Mouse (Mus musculus) spleen, adult 18-20 months (tissue): ENCODE results near the gene Patz1.

Source experiments
- DNase-seq, 2 experiments: peaks; one replicate each; pipeline ENCODE4 v3.0.0; 2022; ENCODE audit warnings: mixed read lengths in 2 of 2

Patz1 gene

DNA sequence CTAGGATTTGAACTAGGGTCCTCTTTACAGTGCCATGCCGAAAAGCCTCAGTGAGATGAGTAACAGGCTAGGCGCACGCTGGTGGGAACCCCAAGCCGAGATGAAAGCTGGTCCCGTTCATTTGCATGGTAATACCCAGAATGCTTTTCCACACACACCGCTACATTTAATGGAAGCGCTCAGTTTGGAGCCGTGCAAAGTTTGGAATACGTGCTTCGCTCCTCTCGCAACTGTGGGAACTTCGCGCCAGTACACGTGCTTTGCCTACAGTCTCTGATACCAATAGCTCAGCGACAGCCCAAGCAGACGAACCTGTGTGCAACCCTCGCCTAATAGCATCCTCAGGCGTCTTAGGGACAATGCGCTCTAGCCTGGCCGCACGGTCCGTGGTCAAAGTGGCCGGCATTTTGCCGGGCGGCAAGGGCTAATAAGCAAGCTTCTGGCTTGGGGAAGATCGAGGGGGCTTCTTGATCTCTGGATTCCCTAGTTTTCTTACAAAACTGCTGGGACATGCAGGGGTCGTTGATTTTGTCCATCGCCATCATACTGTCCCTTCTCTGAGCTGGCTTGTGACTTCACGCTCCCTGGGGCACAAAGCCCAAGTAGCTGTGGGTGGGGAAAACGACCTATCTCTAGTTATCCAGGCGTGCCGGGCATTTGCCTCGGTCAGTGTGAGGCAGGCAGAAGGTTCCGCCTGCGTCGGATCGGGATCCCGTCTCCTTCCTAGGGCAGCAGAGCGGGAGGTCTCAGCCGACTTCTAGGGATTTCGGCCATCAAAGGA is at the start of gene Patz1:
TSS of gene Patz1 (plus strand) at position 354 of the 781 bp plus-strand sequence.
- DNase-seq, result peak; percentile 18 to 41

DNA sequence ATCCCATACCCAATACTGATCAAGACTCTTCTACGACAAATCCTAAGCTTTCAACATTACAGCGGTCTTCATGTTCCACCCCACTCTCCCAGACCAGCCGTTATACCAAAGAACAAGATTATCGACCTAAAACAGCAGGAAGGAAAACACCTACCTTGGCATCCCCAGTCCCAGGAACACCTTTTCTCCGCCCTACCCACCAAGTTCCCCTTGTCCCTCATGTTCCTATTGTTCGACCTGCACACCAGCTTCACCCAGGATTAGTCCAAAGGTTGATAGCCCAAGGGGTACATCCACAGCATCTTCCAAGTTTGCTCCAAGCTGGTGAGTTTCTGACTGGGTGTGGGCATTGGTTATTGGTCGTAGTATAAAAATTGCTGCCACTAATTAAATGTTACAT is 46.3 kb upstream of the Patz1 start:
- no peak for DNase-seq

DNA sequence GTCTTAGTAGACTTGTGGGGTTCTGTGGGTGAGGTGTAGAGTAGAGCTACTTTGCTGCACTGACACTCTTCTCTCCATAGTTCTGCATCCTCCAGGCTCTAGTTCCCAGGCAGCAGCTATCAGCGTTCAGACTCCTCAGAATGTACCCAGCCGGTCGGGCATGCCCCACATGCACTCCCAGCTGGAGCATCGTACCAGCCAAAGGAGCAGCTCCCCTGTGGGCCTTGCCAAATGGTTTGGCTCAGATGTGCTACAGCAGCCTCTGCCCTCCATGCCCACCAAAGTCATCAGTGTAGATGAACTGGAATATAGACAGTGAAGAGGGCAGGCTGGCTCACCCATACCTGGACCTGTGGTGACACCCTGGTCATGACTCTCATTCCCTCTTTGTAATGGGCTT is 44.9 kb upstream of the Patz1 start:
- DNase-seq, result no peak

DNA sequence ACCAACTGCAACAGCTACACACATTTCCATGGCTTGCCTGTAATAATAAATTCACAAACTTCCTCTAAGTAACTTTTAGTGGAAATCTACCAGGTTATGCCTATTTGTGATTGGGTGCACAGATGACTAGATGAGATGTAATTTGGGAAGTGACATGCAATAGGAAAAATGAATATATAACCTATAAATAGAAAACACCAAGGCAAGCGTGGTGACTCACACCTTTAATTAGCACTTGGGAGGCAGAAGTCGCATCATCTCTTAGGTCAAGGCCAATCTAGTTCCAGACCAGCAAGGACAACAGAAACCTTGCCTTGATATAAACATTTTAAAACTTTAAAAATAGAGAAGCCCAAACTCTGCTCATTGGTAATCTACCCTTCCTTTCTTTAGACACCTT is 41.3 kb upstream of the Patz1 start:
- no peak for DNase-seq

DNA sequence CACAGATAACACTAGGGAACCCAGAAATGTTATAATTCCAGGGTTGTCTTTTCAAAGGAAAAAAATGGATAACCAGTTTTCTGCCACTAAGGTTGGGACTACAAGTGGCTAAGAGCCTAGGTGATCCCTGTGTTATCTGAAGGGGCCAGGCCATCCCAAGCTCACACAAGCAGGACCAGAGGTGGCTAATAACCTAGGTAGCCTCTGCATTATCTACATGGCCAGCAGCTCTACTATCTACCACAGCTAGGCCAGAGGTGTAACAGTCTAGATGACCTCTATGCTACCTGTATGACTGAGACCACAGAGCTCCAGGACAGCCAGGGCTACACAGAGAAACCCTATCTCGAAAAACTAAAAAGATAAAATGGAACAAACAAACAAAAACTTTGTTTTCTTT is 29.1 kb upstream of the Patz1 start:
- no peak for DNase-seq

DNA sequence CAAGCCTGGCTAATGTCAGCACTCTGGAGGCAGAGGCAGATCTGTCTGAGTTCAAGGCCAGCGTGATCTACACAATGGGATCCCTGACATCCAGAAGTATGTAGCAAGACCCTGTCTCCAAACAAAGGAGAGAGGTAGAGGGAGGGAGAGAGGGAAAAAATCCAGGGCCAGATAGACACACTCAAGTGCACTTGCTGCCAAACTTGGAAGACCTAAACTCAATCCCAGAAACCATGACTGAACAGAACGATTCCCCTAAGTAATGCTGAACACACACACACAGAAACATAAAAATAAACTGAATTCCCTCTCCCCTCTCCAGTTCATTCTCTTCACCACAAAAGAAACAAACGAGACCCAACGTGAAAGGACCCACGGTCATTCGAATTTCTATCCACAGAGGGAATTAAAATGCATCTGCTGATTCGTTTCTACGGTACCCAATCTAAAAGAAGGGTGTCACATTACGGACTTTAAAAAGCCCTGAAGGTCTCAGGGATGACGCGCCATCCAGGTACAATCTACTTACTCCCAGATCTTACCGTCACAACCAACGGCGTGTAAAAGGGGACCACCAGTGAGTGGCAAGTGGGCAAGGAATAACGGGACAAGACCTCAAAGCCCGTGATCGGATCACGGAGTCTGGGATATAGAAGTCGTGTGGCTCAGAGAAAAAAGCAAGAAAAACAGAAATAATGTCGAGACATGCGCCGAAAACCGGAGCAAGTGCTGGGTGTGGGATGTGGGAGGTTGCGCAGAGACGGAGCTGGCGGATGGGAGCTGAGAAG is 23.2 kb upstream of the Patz1 start:
- no peak for DNase-seq

DNA sequence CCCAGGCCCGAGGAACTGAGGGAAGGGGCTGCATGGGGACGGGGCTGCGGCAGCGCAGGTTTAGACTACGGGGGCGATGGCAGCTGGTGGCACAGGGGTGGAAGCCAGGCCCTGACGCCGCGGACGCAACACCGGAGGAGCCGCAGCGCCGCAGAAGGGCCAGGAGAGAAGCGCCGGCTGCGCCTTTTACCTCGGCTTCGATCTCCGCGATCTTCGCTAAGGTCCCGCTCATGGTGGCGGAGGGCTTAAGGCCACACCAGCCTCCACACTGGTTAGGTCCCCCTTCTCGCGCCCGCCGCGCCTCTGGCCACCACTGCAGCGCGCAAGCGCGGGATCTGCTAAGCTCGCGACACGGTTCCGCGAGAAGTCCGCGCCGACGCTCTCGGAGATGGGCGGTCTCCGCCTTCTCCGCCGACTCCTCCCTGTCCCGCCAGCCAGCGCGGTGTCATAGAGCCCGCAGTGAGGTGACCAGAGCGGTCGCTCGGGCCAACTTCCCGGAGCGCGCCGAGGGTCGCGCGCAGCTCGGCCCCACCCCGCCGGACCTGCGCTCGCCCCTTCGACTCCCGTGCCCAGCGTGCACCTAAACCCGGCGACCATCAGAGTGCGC is 22.5 kb upstream of the Patz1 start, which contains the start of gene Drg1:
TSS of gene Drg1 (minus strand) at position 337 of the 607 bp plus-strand sequence.
- peak; percentile 87 for DNase-seq

DNA sequence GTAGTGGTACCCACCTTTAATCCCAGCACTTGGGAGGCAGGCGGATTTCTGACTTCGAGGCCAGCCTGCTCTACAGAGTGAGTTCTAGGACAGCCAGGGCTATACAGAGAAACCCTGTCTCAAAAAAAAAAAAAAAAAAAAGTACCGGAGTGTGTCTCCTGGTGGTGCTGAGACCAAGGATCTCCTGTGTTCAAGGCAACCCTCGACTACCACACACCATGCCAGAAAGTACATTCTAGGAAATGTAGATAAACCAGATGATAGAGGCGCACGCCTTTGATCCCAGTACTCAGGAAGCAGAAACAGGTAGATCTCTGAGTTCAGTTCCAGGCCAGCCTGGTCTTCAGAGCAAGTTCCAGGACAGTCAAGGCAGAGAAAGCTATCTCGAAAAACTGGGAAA is 21.5 kb upstream of the Patz1 start:
- DNase-seq, result no peak

DNA sequence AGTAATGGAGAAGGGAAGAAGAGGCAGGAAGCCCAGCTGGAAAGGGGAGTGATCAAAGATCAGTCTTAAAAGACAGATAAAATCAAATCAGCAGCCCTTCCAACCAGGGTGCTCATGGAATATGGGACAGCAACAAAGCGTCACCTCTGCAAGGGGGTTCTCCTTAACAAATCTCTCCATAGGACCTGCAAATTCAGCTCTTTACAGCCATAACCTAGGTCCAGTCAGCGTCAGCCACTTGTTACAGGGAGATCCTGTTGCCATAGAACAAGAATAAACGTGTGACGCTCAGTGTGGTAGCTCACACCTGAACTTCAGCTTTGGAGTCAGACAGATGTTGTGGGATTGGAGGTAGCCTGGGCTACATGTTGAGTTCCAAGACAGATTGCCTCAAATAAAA is 19.4 kb upstream of the Patz1 start:
- no peak for DNase-seq

DNA sequence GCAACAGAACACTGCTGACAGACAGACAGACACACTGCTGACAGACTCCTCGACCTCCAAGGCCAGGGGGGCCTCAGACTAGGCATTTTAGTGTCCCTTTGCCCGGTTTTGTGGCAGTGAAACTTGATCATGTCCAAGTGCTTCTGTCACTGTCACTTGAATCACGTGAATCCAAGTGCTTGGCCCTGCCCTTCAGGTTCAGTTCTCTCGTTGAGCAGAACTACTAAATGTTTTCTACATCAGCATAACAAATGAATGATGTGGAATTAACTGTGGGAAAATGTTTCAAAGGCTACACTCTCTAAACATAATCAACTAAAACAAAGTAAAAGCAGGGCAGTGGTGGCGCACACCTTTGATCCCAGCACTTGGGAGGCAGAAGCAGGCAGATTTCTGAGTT is 10.3 kb upstream of the Patz1 start:
- DNase-seq, result no peak

DNA sequence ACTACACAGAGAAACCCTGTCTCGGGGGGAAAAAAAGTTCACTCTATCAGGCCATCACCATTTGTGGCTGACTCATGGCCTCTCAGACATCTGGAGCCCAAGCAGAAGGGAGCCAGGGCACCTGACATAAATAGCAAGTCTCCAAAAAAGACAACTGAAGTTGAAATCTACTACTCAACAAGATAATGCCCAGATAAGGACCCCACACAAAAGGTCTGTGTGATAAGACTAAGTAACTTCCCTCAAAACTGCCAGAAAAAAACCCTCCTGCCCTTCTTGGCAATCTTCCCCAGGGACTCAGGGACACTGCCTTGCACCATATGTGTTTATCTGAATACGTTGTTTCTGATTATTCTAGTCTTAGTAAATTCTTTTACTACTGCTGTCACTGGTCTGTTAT is 8.9 kb upstream of the Patz1 start:
- DNase-seq, result no peak

DNA sequence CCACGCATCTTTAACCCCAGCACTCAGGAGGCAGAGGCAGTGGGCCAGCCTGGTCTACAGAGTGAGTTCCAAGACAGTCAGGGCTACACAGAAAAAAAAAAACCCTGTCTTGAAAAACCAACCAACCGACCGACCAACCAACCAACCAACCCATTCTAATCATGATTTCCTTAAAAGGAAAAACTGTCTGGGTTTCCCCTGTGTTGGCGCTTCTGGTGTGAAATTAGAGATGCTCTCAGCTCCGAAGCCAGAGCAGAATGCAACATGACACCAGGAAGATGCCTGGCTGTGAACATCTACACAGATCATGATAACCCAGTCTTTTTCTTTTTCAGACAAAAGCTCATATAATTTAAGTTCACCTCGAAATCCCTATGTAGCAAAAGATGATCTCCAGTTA is 5.8 kb upstream of the Patz1 start:
- no peak for DNase-seq

DNA sequence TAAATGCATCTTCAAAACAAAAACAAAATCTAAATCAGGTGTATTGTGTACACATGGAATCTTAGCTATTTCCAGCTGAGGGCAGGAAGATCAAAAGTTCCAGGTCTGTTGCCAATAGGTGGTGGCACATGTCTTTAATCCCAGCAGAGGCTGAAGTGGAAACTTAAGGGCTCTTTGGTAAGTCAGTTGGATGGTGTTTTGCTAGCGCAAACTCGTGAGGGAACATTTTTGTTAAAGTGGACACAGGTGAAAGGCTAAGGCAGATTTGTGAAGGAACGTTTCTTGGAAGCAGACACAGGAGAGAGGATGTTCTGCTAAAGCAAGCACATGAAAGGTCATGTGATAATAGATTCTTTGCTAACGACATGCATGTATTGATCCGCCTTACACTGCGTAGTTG is 5.0 kb upstream of the Patz1 start:
- no peak for DNase-seq

DNA sequence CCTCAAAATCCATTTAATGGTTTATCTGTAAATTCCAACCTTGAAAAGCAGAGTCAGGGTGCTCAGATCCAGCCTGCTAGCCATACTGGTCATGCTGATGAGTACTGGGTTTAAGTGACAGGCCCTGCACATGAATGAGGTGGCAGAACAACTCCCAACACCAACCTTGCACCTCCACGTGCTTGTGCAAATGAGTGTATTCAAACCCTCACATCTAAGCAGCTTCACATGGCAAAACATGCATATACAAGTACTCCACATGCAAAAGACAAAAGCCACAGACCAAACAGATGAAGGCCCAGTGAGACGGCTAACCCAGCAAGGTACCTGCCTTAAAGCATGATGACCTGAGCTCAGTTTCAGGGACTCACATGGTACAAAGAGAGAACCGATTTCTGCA is 2.7 kb upstream of the Patz1 start:
- no peak for DNase-seq

DNA sequence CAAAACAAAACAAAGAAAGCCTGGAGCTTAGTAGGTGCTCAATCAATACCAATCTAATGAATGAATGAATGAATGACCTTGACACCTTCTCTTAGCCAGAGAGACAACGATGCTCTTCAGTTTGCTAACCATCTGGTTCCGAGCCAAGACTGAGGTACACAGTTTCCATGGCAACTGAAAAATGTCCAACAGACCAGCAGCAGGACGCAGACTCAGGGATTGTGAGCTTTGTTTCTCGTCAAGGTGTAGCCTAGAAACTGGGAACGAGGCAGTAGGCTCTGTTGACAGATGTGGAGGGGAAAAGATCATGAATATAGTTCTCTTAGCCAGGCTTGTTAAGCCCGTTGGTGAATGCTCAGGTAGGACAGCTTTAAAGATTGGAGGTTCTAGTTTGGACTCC is 1.5 kb upstream of the Patz1 start:
- DNase-seq, result no peak

DNA sequence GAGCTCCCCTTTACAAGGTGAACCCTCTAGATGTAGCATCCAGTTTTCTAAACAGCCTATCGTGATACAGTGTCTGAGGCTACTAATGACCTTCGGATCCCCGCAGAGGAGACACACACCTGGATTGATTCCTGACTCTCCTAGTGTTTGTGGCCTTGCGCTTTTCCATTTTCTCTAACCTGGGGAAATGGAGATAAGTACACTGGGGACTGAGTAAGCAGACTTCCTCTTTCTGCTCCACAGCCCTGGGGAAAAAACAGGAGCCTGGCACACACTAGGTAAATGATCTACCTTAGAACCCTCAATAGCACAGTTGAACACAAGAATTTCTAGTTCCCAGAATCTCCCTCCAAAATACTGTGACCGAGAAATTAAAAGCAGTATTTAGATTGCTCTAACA is 753 bp upstream of the Patz1 start:
- no peak for DNase-seq

DNA sequence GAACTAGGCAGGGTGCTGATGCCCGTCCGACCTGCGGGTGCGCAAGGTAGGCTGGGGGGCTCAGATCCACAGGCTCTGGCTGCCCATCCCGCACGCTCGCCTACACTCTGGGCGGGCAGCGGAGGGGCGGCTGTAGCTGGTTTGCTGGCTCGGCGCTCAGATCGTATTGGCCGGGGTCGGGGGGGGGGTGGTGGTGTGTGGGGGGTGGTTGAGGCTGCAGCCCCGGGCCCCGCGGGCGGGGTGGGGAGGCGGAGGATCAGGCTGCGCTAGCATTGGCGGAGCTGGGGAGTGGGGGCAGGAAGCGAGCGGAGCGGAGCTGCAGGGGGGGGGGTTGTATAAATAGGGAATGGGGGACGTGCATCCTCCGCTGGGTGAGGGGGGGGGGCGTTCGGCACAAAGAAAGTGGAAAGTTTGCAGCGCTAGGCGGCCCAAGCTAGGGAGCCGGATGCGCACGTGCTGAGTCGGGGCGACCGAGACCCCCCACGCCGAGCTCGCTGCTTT is 678 bp downstream of the Patz1 start:
- DNase-seq, result peak; percentile 65 to 69

DNA sequence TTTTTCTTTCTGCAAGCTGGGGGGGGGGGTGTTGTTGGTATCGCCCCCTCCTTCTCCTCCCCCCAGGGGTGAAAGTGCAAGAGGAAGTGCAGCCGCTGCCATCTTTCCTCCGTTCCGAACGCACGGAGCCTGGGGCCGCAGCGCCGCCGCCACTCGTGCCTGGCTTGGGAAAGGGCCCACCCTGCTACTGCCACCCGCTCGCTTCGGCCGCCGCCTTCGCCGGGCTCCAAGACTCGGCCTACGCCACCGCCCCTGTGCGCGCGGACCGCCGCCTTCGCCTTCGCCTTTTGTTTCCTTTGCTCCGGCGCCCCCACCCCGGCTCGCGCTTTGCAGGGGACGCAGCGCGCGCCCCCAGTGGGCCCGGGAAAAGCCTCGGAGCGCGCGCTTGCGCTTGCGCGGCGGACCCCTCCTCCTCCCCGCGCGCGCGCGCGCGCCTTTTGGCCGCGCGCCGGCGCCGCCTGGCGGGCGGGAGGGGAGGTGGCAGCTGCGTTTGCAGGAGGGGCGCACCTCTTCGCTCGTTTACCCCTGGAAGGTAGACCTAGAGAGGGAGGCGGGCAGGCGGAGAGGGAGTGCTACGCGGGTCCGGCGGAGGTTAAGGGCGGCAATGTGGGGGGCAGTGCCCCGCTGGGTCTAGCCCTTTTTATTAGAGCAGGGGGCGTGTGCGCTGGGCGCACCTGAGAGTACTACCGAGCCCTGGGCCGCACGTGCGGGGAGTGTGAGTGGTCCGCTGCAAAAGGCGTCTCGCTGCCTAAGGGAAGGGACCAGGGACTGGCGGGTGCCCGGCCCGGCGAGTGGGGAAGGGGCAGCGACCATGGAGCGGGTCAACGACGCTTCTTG is 1.3 kb downstream of the Patz1 start:
- DNase-seq, result peak; percentile 76 to 81

DNA sequence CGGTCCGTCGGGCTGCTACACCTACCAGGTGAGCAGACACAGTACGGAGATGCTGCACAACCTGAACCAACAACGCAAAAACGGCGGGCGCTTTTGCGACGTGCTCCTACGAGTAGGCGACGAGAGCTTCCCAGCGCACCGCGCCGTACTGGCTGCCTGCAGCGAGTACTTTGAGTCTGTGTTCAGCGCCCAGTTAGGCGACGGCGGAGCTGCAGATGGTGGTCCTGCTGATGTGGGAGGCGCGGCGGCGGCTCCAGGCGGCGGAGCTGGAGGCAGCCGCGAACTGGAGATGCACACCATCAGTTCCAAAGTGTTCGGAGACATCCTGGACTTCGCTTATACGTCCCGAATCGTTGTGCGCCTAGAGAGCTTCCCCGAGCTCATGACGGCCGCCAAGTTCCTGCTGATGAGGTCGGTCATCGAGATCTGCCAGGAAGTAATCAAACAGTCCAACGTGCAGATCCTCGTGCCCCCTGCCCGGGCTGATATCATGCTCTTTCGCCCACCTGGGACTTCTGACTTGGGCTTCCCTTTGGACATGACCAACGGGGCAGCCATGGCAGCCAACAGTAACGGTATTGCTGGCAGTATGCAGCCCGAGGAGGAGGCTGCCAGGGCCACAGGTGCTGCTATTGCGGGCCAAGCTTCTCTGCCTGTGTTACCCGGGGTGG is 2.1 kb downstream of the Patz1 start:
- DNase-seq, result peak; percentile 16 to 56

DNA sequence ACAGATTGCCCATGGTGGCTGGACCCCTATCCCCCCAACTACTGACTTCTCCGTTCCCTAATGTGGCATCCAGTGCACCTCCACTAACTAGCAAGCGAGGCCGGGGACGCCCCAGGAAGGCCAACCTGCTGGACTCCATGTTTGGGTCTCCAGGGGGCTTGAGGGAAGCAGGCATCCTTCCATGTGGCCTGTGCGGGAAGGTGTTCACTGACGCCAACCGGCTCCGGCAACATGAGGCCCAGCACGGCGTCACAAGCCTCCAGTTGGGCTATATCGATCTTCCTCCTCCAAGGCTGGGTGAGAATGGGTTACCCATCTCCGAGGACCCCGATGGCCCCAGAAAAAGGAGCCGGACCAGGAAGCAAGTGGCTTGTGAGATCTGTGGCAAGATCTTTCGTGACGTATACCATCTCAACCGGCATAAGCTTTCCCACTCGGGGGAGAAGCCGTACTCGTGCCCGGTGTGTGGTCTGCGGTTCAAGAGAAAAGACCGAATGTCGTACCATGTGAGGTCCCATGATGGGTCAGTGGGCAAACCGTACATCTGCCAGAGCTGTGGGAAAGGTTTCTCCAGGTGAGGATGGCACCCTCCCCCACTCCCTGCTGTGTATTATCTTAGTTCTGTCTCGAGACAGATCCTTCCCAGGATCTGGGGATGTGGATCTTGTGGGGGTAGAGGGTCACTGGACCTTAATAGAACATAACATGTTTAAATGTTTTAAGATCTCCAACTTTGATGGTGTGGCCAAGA is 2.8 kb downstream of the Patz1 start:
- DNase-seq, result peak; percentile 17 to 29

DNA sequence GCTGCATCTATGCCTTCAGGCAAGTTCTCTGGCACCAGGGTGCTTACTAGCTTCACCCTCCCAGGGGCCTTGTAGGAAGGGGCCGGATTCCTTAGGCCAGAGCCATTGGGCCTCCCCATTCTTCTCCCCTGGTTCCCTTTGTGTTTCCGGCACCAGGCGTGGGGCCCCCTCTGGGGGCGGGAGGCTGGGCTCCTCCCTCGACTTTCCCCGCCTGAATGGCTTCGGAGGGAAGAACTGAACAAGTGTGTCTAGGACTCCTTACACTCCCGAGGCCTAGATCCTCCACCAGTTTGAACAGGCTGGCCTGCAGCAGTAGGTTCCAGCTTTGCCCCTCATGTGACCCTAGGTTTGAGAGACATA is 3.4 kb downstream of the Patz1 start:
- DNase-seq, result peak; percentile 43 to 54
